Mouse (Mus musculus) hindbrain, embryonic 14.5 days (tissue): Measurements from ENCODE around the gene Myadm. TPM values are rescaled to one million over a fixed set of nuclear protein-coding genes. Genes with fewer than 3 reads are reported as not detected.

ENCODE experiments used
- ATAC-seq: fragments of 200-750 bp; cut with Nextera tagmentation; 2 replicates; pipeline ENCODE4 v1.8.0; 2017; ENCODE audit warnings: moderate number of reproducible peaks, mild to moderate bottlenecking, moderate TSS enrichment, moderate library complexity; ENCODE audit not compliant: low FRiP score
- DNase-seq: peaks from one replicate; pipeline ENCODE4 v3.0.0-alpha.2; 2015; ENCODE audit warnings: low spot score
- H3K27ac ChIP-seq: fragments of 300-500 bp; sonication (generic); 2 replicates; pipeline ENCODE4 v1.5.1; 2014; ENCODE audit warnings: mild to moderate bottlenecking, moderate library complexity
- H3K27me3 ChIP-seq: fragments of 300-500 bp; sonication (generic); 2 replicates; pipeline ENCODE4 v1.6.1; 2014; ENCODE audit warnings: mild to moderate bottlenecking, low read length, mixed read lengths; ENCODE audit not compliant: control insufficient read depth, insufficient read depth
- H3K36me3 ChIP-seq: fragments of 300-500 bp; sonication (generic); replicated peaks from 2 replicates; pipeline ENCODE4 v1.6.1; 2014; ENCODE audit not compliant: control insufficient read depth, insufficient read depth
- H3K4me1 ChIP-seq: fragments of 300-500 bp; sonication (generic); replicated peaks from 2 replicates; pipeline ENCODE4 v1.6.1; 2014; ENCODE audit warnings: antibody characterized with exemption, low read length, mixed read lengths; ENCODE audit not compliant: control insufficient read depth, insufficient read depth
- H3K4me2 ChIP-seq: fragments of 300-500 bp; sonication (generic); replicated peaks from 2 replicates; pipeline ENCODE4 v1.6.1; 2014; ENCODE audit warnings: mild to moderate bottlenecking, moderate library complexity
- H3K4me3 ChIP-seq: fragments of 300-500 bp; sonication (generic); replicated peaks from 2 replicates; pipeline ENCODE4 v1.5.1; 2014; ENCODE audit warnings: mild to moderate bottlenecking, low read length
- H3K9ac ChIP-seq: fragments of 300-500 bp; sonication (generic); 2 replicates; pipeline ENCODE4 v1.6.1; 2014
- H3K9me3 ChIP-seq: fragments of 300-500 bp; sonication (generic); 2 replicates; pipeline ENCODE4 v1.6.1; 2016; ENCODE audit warnings: low read length; ENCODE audit not compliant: control insufficient read depth
- WGBS: fragments of 180-500 bp; shearing (Covaris S2); extraction: QIAGEN DNeasy Blood & Tissue Kit; methylation state at CpG from one replicate; pipeline ENCODE4 v1.1.7; 2014; 5-methylcytosine and 5-hydroxymethylcytosine counted together
- polyA plus RNA-seq: library from polyadenylated mRNA; unstranded; fragments of >200 nt; fragmentation: Nextera tagmentation; extraction: Ambion mirVana; gene quantifications from 2 replicates; pipeline ENCODE4 v1.2.1, GENCODE M21; 2014

Myadm gene
- polyA plus RNA-seq, 1 experiment from 2014 or later = 40.1 TPM

GRCm38 (mm10) chr7:3345301-3345700 lies 56.4 kb downstream of the Myadm start:
- DNase-seq (no peak), ATAC-seq (no peak)
- no peak overlapping the region for H3K9ac ChIP-seq
- H3K27ac ChIP-seq = no peak overlapping the region
- H3K4me1 ChIP-seq = no peaks in the 10 kb centered on the region
- 93% methylated on average over 3 of the region's 3 CpGs for WGBS
- no peaks in the 10 kb centered on the region for H3K27me3 ChIP-seq
- H3K9me3 ChIP-seq = no peaks in the 10 kb centered on the region
- H3K36me3 ChIP-seq = peaks cover 85% of the 10 kb centered on the region
- H3K4me3 ChIP-seq = no peak overlapping the region
- H3K4me2 ChIP-seq = no peak overlapping the region

- H3K9ac ChIP-seq = no peak overlapping the region
- H3K27me3 ChIP-seq = no peaks in the 10 kb centered on the region
- H3K4me3 ChIP-seq = no peak overlapping the region
- no peak overlapping the region for H3K27ac ChIP-seq
- H3K36me3 ChIP-seq = peaks cover 84% of the 10 kb centered on the region
- no peak for DNase-seq
- H3K4me1 ChIP-seq = no peaks in the 10 kb centered on the region
- WGBS = 35% methylated on average over 20 of the region's 20 CpGs
- H3K4me2 ChIP-seq = no peak overlapping the region
- no peaks in the 10 kb centered on the region for H3K9me3 ChIP-seq
- ATAC-seq = no peak
Observed at GRCm38 (mm10) chr7:3347366-3348287, 58.7 kb downstream of the Myadm start.

GRCm38 (mm10) chr7:3348326-3348725 lies 59.4 kb downstream of the Myadm start:
- no peak for DNase-seq
- Histone ChIP-seq H3K4me2 (no peak overlapping the region), H3K4me3 (no peak overlapping the region), H3K9ac (no peak overlapping the region), H3K4me1 (no peaks in the 10 kb centered on the region), H3K27me3 (no peaks in the 10 kb centered on the region), H3K27ac (no peak overlapping the region), H3K36me3 (peaks cover 78% of the 10 kb centered on the region), H3K9me3 (no peaks in the 10 kb centered on the region)
- WGBS = 62% methylated on average over 5 of the region's 5 CpGs
- no peak for ATAC-seq

GRCm38 (mm10) chr7:3349775-3350174 lies 60.9 kb downstream of the Myadm start:
- no peaks in the 10 kb centered on the region for H3K4me1 ChIP-seq
- H3K36me3 ChIP-seq = peaks cover 70% of the 10 kb centered on the region
- DNase-seq (no peak), ATAC-seq (no peak)
- no peaks in the 10 kb centered on the region for H3K9me3 ChIP-seq
- 90% methylated on average over 9 of the region's 9 CpGs for WGBS
- no peak overlapping the region for H3K27ac ChIP-seq
- H3K9ac ChIP-seq = no peak overlapping the region
- H3K4me3 ChIP-seq = no peak overlapping the region
- no peaks in the 10 kb centered on the region for H3K27me3 ChIP-seq
- H3K4me2 ChIP-seq = no peak overlapping the region

Other genes starting within 250 kb of the Myadm start
- gene AU018091, start 119.9 kb upstream of the Myadm start, polyA plus RNA-seq = not detected in 2 replicates
- gene Nlrp12, start 39.3 kb upstream of the Myadm start, polyA plus RNA-seq = 0.07 TPM in 1 of 2 replicates, not detected in the other
- gene Prkcg, start 99 bp downstream of the Myadm start, polyA plus RNA-seq = 1.1 and 1.6 TPM in 2 replicates
- 3.4 and 4.2 TPM in 2 replicates for gene Cacng7, start 43.9 kb downstream of the Myadm start, polyA plus RNA-seq
- 9.6 and 11.5 TPM in 2 replicates for gene Cacng8, start 101.6 kb downstream of the Myadm start, polyA plus RNA-seq
- not detected in 2 replicates for gene Cacng6, start 135.1 kb downstream of the Myadm start, polyA plus RNA-seq
- not detected in 2 replicates for gene Tarm1, start 213.5 kb downstream of the Myadm start, polyA plus RNA-seq